ENCODE assay signal across 13 mouse cellular contexts in genomic region chr6:24585431-24586310, GRCm38 (mm10). TPM values are rescaled to one million over a fixed set of nuclear protein-coding genes. Genes with fewer than 3 reads are reported as not detected.
DNase-seq lines count a peak whose midpoint lies in the region; ATAC-seq and TF ChIP-seq lines count a peak whose summit lies in the region.
"Had no signal": no experiment of that assay in that cellular context is flagged by ENCODE, and none has a peak within 500 bp of the region (broad histone marks: within the 10 kb centered on the region; RNA-seq: fewer than 3 reads in every experiment).

No protein-coding gene starts in this region.

- WGBS in hindbrain, embryonic 10.5 days: 55% methylated on average over 10 of the region's 10 CpGs
- WGBS in hindbrain, embryonic 12.5 days: 60% methylated on average over 9 of the region's 10 CpGs
- WGBS in spleen, adult 2 months: 68% methylated on average over 10 of the region's 10 CpGs
- 20% methylated on average over 9 of the region's 10 CpGs for WGBS in heart, embryonic 16.5 days

- TF ChIP-seq CTCF in spleen, adult 2 months (IDR thresholded peaks at IDR 0.05; ENCODE audit: extremely low read depth, insufficient read depth, insufficient read length, insufficient replicate concordance): no peak

- no peak for ATAC-seq in hindbrain, embryonic 12.5 days (ENCODE audit: low FRiP score)
- peak; percentile 42; the same call in 1 of the 2 replicates for ATAC-seq in heart, embryonic 16.5 days (replicated peaks; ENCODE audit: extremely low read depth, insufficient read depth, low FRiP score)
- ATAC-seq in megakaryocyte-erythroid progenitor cell, adult 5-6 weeks (replicated peaks; ENCODE audit: low FRiP score, low TSS enrichment, poor library complexity, severe bottlenecking): no peak

- H3K27ac ChIP-seq in hindbrain, embryonic 10.5 days: peak overlapping the region; percentile 66
- no peak overlapping the region for H3K27ac ChIP-seq in hindbrain, embryonic 12.5 days
- peak overlapping the region; percentile 30; the same call in 1 of the 2 replicates for H3K27ac ChIP-seq in spleen, adult 2 months (ENCODE audit: insufficient read depth, low read length)
- H3K27ac ChIP-seq in heart, embryonic 16.5 days (ENCODE audit: low read length): peak overlapping the region; percentile 96
- H3K27ac ChIP-seq: forebrain, embryonic 12.5 days; midbrain, embryonic 10.5 days had no signal

- no peaks in the 10 kb centered on the region for H3K36me3 ChIP-seq in hindbrain, embryonic 10.5 days
- no peaks in the 10 kb centered on the region for H3K36me3 ChIP-seq in hindbrain, embryonic 12.5 days
- H3K36me3 ChIP-seq in spleen, adult 2 months (ENCODE audit: control insufficient read depth, insufficient read depth, low read length): no peaks in the 10 kb centered on the region
- no peaks in the 10 kb centered on the region for H3K36me3 ChIP-seq in heart, embryonic 16.5 days (ENCODE audit: control insufficient read depth, insufficient read depth)
- H3K36me3 ChIP-seq in myocyte (ENCODE audit: control insufficient read depth, insufficient read depth): no peaks in the 10 kb centered on the region
- H3K36me3 ChIP-seq: forebrain, embryonic 12.5 days; midbrain, embryonic 10.5 days had no signal

- TF ChIP-seq POLR2A in spleen, adult 2 months (IDR thresholded peaks at IDR 0.05; ENCODE audit: low read depth, low read length): no peak
- TF ChIP-seq POLR2A in myocyte (IDR thresholded peaks at IDR 0.05; ENCODE audit: insufficient read length, low read depth): no peak

- no peak overlapping the region for H3K9ac ChIP-seq in hindbrain, embryonic 12.5 days
- no peak overlapping the region; the same call in 1 of the 2 replicates for H3K9ac ChIP-seq in heart, embryonic 16.5 days (ENCODE audit: low read length)
- H3K9ac ChIP-seq: forebrain, embryonic 12.5 days had no signal

- H3K27me3 ChIP-seq in hindbrain, embryonic 10.5 days (ENCODE audit: insufficient read depth, poor library complexity, severe bottlenecking): no peaks in the 10 kb centered on the region
- no peaks in the 10 kb centered on the region for H3K27me3 ChIP-seq in hindbrain, embryonic 12.5 days
- no peaks in the 10 kb centered on the region for H3K27me3 ChIP-seq in spleen, adult 2 months (ENCODE audit: control insufficient read depth, insufficient read depth, low read length)
- no peaks in the 10 kb centered on the region for H3K27me3 ChIP-seq in heart, embryonic 16.5 days (ENCODE audit: control insufficient read depth, insufficient read depth, low read length)
- H3K27me3 ChIP-seq in myocyte (ENCODE audit: control insufficient read depth, insufficient read depth, insufficient read length): no peaks in the 10 kb centered on the region
- H3K27me3 ChIP-seq: forebrain, embryonic 12.5 days had no signal

- no peaks in the 10 kb centered on the region for H3K9me3 ChIP-seq in hindbrain, embryonic 10.5 days
- no peaks in the 10 kb centered on the region for H3K9me3 ChIP-seq in hindbrain, embryonic 12.5 days (replicated peaks)
- H3K9me3 ChIP-seq in heart, embryonic 16.5 days (replicated peaks; ENCODE audit: control insufficient read depth, low read length): no peaks in the 10 kb centered on the region
- H3K9me3 ChIP-seq: forebrain, embryonic 12.5 days; midbrain, embryonic 10.5 days had no signal

- H3K4me2 ChIP-seq in hindbrain, embryonic 12.5 days (replicated peaks): no peak overlapping the region
- H3K4me2 ChIP-seq in heart, embryonic 16.5 days (ENCODE audit: low read depth, low read length): peak overlapping the region; percentile 18
- H3K4me2 ChIP-seq in myocyte (ENCODE audit: low read depth): peak overlapping the region; percentile 56
- H3K4me2 ChIP-seq: forebrain, embryonic 12.5 days had no signal

- H3K79me2 ChIP-seq in myocyte (ENCODE audit: control insufficient read depth, insufficient read depth): no peaks in the 10 kb centered on the region

- peak; percentile 47 for DNase-seq in hindbrain, embryonic 10.5 days (ENCODE audit: low spot score)
- DNase-seq in spleen, adult 2 months (ENCODE audit: low read depth in 1 of 2, low spot score in 2 of 2): no peak
- no peak for DNase-seq in spleen, postnatal 36 days (ENCODE audit: low spot score in 2 of 2)
- no peak for DNase-seq in frontal cortex, postnatal 14 days (ENCODE audit: low spot score in 2 of 2)
- DNase-seq: right cerebral cortex, postnatal 4 days; thymus, adult 18-20 months had no signal

- no peak overlapping the region for H3ac ChIP-seq in myocyte (ENCODE audit: control insufficient read depth, insufficient read length)

- no peak overlapping the region for H3K4me3 ChIP-seq in hindbrain, embryonic 10.5 days
- no peak overlapping the region for H3K4me3 ChIP-seq in hindbrain, embryonic 12.5 days
- no peak overlapping the region for H3K4me3 ChIP-seq in spleen, adult 2 months (ENCODE audit: extremely low read depth, insufficient read depth, insufficient read length)
- H3K4me3 ChIP-seq in heart, embryonic 16.5 days (ENCODE audit: low read length): no peak overlapping the region
- no peak overlapping the region for H3K4me3 ChIP-seq in myocyte
- H3K4me3 ChIP-seq: forebrain, embryonic 12.5 days; midbrain, embryonic 10.5 days had no signal

- H3K4me1 ChIP-seq in hindbrain, embryonic 10.5 days (replicated peaks): peaks cover 12% of the 10 kb centered on the region; the same call in 1 of the 2 replicates
- H3K4me1 ChIP-seq in hindbrain, embryonic 12.5 days: peaks cover 2% of the 10 kb centered on the region; the same call in 1 of the 2 replicates
- no peaks in the 10 kb centered on the region for H3K4me1 ChIP-seq in spleen, adult 2 months (ENCODE audit: control insufficient read depth, insufficient read depth, insufficient read length)
- peaks cover 24% of the 10 kb centered on the region for H3K4me1 ChIP-seq in heart, embryonic 16.5 days (ENCODE audit: control insufficient read depth, insufficient read depth, low read length)
- H3K4me1 ChIP-seq: forebrain, embryonic 12.5 days had no signal

TF ChIP-seq in myocyte, 11 proteins besides CTCF, POLR2A, EP300 and RAD21:
- TF ChIP-seq TCF3 (IDR thresholded peaks at IDR 0.05; ENCODE audit: insufficient read length, low read depth): no peak
- TF ChIP-seq MYOD1 (IDR thresholded peaks at IDR 0.05; ENCODE audit: control insufficient read depth in 1 of 3, insufficient read length in 2 of 3, low read depth in 2 of 3): no peak
- TF ChIP-seq TCF12 (IDR thresholded peaks at IDR 0.05; ENCODE audit: insufficient read depth, poor library complexity, severe bottlenecking): no peak
- TF ChIP-seq SRF (IDR thresholded peaks at IDR 0.05; ENCODE audit: control insufficient read depth, insufficient read length, low read depth): no peak
- no peak for TF ChIP-seq POLR2AphosphoS2 (IDR thresholded peaks at IDR 0.05; ENCODE audit: insufficient read length, low read depth)
- TF ChIP-seq REST (IDR thresholded peaks at IDR 0.05; ENCODE audit: insufficient read depth, insufficient read length): no peak
- TF ChIP-seq MAX (IDR thresholded peaks at IDR 0.05; ENCODE audit: low read depth): no peak
- TF ChIP-seq MYOG (IDR thresholded peaks at IDR 0.05; ENCODE audit: control insufficient read depth in 1 of 3, insufficient read depth in 1 of 3, insufficient read length in 2 of 3, low read depth in 2 of 3): no peak
- no peak for TF ChIP-seq E2F4 (IDR thresholded peaks at IDR 0.05; ENCODE audit: insufficient read depth)
- TF ChIP-seq USF1 (IDR thresholded peaks at IDR 0.05; ENCODE audit: low read depth): no peak
- no peak for TF ChIP-seq CEBPB (IDR thresholded peaks at IDR 0.05; ENCODE audit: insufficient read depth, poor library complexity, severe bottlenecking)
TF ChIP-seq in myocyte: peak in this region for 0.

RNA-seq across cellular contexts. Expression of gene Lmod2, which starts 11.9 kb away (rescaled TPM):
- polyA plus RNA-seq in hindbrain, embryonic 10.5 days (2016; fragmentation: Nextera tagmentation; extraction: Ambion mirVana): not detected in 2 replicates
- polyA plus RNA-seq in hindbrain, embryonic 12.5 days (2016; fragmentation: Nextera tagmentation; extraction: Ambion mirVana): not detected in 2 replicates
- not detected in 2 replicates for polyA plus RNA-seq in spleen, adult 2 months (2012; rRNA removed)
- polyA plus RNA-seq in heart, embryonic 16.5 days (2015; fragmentation: Nextera tagmentation; extraction: Ambion mirVana): 49.6 and 52.6 TPM in 2 replicates
- polyA plus RNA-seq in myocyte (2012; fragmentation: generic; extraction: Trizol): 33.6 TPM
- total RNA-seq in megakaryocyte-erythroid progenitor cell, adult 5-6 weeks (2014; fragmentation: Nextera tagmentation): not detected in 2 replicates
- not detected in 2 replicates for total RNA-seq in megakaryocyte-erythroid progenitor cell, adult 5-6 weeks (2017)
- total RNA-seq: neutrophil, adult 5-6 weeks had no signal
- polyA plus RNA-seq: forebrain, embryonic 12.5 days had no signal

RNA-seq across cellular contexts. Expression of gene Asb15, which starts 57.7 kb away (rescaled TPM):
- polyA plus RNA-seq in hindbrain, embryonic 10.5 days (2016; fragmentation: Nextera tagmentation; extraction: Ambion mirVana): not detected in 2 replicates
- polyA plus RNA-seq in hindbrain, embryonic 12.5 days (2016; fragmentation: Nextera tagmentation; extraction: Ambion mirVana): 0.08 TPM in 1 of 2 replicates, not detected in the other
- polyA plus RNA-seq in spleen, adult 2 months (2012; rRNA removed): 0.01 TPM in 1 of 2 replicates, not detected in the other
- polyA plus RNA-seq in heart, embryonic 16.5 days (2015; fragmentation: Nextera tagmentation; extraction: Ambion mirVana): 0.69 and 0.93 TPM in 2 replicates
- 0.16 TPM for polyA plus RNA-seq in myocyte (2012; fragmentation: generic; extraction: Trizol)
- total RNA-seq in megakaryocyte-erythroid progenitor cell, adult 5-6 weeks (2014; fragmentation: Nextera tagmentation): not detected in 2 replicates
- total RNA-seq in megakaryocyte-erythroid progenitor cell, adult 5-6 weeks (2017): not detected in 2 replicates
- total RNA-seq: neutrophil, adult 5-6 weeks had no signal
- polyA plus RNA-seq: forebrain, embryonic 12.5 days; midbrain, embryonic 10.5 days had no signal

RNA-seq across cellular contexts. Expression of gene Ndufa5, which starts 57.9 kb away (rescaled TPM):
- 255 and 275 TPM in 2 replicates for polyA plus RNA-seq in hindbrain, embryonic 10.5 days (2016; fragmentation: Nextera tagmentation; extraction: Ambion mirVana)
- 326 TPM in 2 replicates for polyA plus RNA-seq in hindbrain, embryonic 12.5 days (2016; fragmentation: Nextera tagmentation; extraction: Ambion mirVana)
- polyA plus RNA-seq in spleen, adult 2 months (2012; rRNA removed): 0.58 and 0.92 TPM in 2 replicates
- 759 and 771 TPM in 2 replicates for polyA plus RNA-seq in heart, embryonic 16.5 days (2015; fragmentation: Nextera tagmentation; extraction: Ambion mirVana)
- polyA plus RNA-seq in myocyte (2012; fragmentation: generic; extraction: Trizol): 234 TPM
- 293 and 295 TPM in 2 replicates for total RNA-seq in megakaryocyte-erythroid progenitor cell, adult 5-6 weeks (2014; fragmentation: Nextera tagmentation)
- 426 and 630 TPM in 2 replicates for total RNA-seq in megakaryocyte-erythroid progenitor cell, adult 5-6 weeks (2017)

Comparison
In these comparisons a context has a peak if more than half of its experiments do, and no peak if none do; other contexts are left out.
1. RNA of gene Lmod2, which starts 11.9 kb away (polyA plus RNA-seq): 49.6 to 52.6 TPM in heart, embryonic 16.5 days and 33.6 TPM in myocyte (single experiment); not detected in hindbrain, embryonic 10.5 days, not detected in hindbrain, embryonic 12.5 days and not detected in spleen, adult 2 months; every median in the first group is over 10 times any median in the second.
2. RNA of gene Ndufa5, which starts 57.9 kb away (polyA plus RNA-seq): 759 to 771 TPM in heart, embryonic 16.5 days, 326 TPM in hindbrain, embryonic 12.5 days, 255 to 275 TPM in hindbrain, embryonic 10.5 days and 234 TPM in myocyte (single experiment); 0.58 to 0.92 TPM in spleen, adult 2 months; every median in the first group is over 100 times any median in the second.